ENCODE assay signal across 13 mouse cellular contexts in the genomic region with DNA sequence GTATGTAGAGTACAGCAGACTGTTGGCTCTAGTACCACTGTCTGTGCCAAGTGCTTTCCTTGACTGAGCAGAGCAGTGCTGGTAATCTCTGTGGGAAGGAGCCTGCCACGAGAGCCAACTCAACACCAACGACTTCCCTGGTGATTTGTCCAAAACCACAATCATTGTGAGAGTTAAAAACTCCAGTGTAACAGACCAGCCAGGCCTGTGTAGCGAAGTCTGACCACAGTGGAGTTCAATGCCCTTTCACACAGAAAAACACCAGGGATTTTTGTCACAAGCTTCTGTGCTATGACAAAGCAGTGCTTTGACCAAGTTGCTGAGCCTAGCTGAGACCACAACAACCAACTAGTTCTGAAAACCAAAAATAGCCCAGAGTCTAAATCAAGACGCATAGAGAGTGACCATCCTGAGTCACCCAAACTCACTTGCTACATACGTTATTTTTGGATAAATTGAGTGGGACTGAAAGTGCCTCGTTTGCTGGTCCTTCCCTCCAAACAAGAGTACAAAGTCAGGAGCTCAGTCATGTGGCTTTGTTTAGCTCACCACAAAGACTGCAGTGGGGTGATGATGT. TPM values are rescaled to one million over a fixed set of nuclear protein-coding genes. Genes with fewer than 3 reads are reported as not detected.
A peak's percentile ranks its signal among the peaks of the same experiment; 100 is the strongest.
DNase-seq lines count a peak whose midpoint lies in the region; ATAC-seq and TF ChIP-seq lines count a peak whose summit lies in the region.
"Had no signal": no experiment of that assay in that cellular context is flagged by ENCODE, and none has a peak within 500 bp of the region (broad histone marks: within the 10 kb centered on the region; RNA-seq: fewer than 3 reads in every experiment).

No protein-coding gene starts in this region.

- POLR2A ChIA-PET in Patski (lab: Charles Lee) = no interaction called here

- intact Hi-C loops in left cerebral cortex, postnatal 4 days (cut with DNase I) = no loop called here

- H3K9me3 ChIP-seq in hindbrain, postnatal 0 days (ENCODE audit: low read length) = no peaks in the 10 kb centered on the region
- H3K9me3 ChIP-seq in forebrain, embryonic 13.5 days (replicated peaks) = no peaks in the 10 kb centered on the region; the same call in 1 of the 2 replicates
- H3K9me3 ChIP-seq: hindbrain, embryonic 15.5 days had no signal

- TF ChIP-seq CTCF in Patski (IDR thresholded peaks at IDR 0.05) = no peak
- TF ChIP-seq CTCF in hindbrain, postnatal 0 days (IDR thresholded peaks at IDR 0.05; ENCODE audit: low read depth) = no peak

- in situ Hi-C loops in Patski (cut with MboI; ENCODE audit: low pct_unique_long_range_greater_than_20kb) = no loop called here

- CTCF ChIA-PET in Patski (lab: Charles Lee) = no interaction called here

- 78% methylated on average over 6 of the region's 6 CpGs for WGBS in hindbrain, postnatal 0 days
- 79% methylated on average over 6 of the region's 6 CpGs for WGBS in forebrain, embryonic 13.5 days

- peak; percentile 92 for ATAC-seq in frontal cortex, adult (ENCODE audit: low TSS enrichment)
- ATAC-seq in Patski = peak; percentile 65
- ATAC-seq in megakaryocyte, adult 5-6 weeks (ENCODE audit: poor library complexity, severe bottlenecking) = peak; percentile 45
- ATAC-seq in hindbrain, postnatal 0 days = no peak
- no peak for ATAC-seq in forebrain, embryonic 13.5 days

- no peak overlapping the region for H3K4me3 ChIP-seq in hindbrain, postnatal 0 days (ENCODE audit: low read length)
- H3K4me3 ChIP-seq in forebrain, embryonic 13.5 days = no peak overlapping the region
- H3K4me3 ChIP-seq: forebrain, embryonic 10.5 days; hindbrain, embryonic 15.5 days had no signal

- no peak overlapping the region for H3K9ac ChIP-seq in hindbrain, postnatal 0 days (replicated peaks; ENCODE audit: low read length)
- no peak overlapping the region for H3K9ac ChIP-seq in forebrain, embryonic 13.5 days
- H3K9ac ChIP-seq: hindbrain, embryonic 15.5 days; liver, embryonic 14.5 days had no signal

- no peak for DNase-seq in frontal cortex, postnatal 14 days (ENCODE audit: low spot score in 2 of 2)
- peak; percentile 34 to 53 for DNase-seq in left cerebral cortex, adult 9 months (ENCODE audit: low spot score in 2 of 2)
- no peak for DNase-seq in left cerebral cortex, postnatal 4 days
- DNase-seq in Patski (ENCODE audit: low read depth, low spot score) = no peak
- no peak for DNase-seq in hindbrain, postnatal 0 days (ENCODE audit: low spot score)
- DNase-seq: cerebellum, adult 9-11 months; kidney, adult 9 months had no signal

- no peak overlapping the region for H3K27ac ChIP-seq in hindbrain, postnatal 0 days
- H3K27ac ChIP-seq in forebrain, embryonic 13.5 days = no peak overlapping the region
- H3K27ac ChIP-seq: forebrain, embryonic 10.5 days; hindbrain, embryonic 15.5 days; liver, embryonic 14.5 days had no signal

- H3K4me2 ChIP-seq in hindbrain, postnatal 0 days (ENCODE audit: low read depth, low read length) = no peak overlapping the region
- no peak overlapping the region for H3K4me2 ChIP-seq in forebrain, embryonic 13.5 days
- H3K4me2 ChIP-seq: hindbrain, embryonic 15.5 days had no signal

- no peaks in the 10 kb centered on the region for H3K27me3 ChIP-seq in Patski
- no peaks in the 10 kb centered on the region for H3K27me3 ChIP-seq in hindbrain, postnatal 0 days (ENCODE audit: insufficient read depth, low read length)
- H3K27me3 ChIP-seq in forebrain, embryonic 13.5 days = no peaks in the 10 kb centered on the region
- H3K27me3 ChIP-seq: hindbrain, embryonic 15.5 days had no signal

- H3K36me3 ChIP-seq in hindbrain, postnatal 0 days (ENCODE audit: insufficient read depth, low read length) = no peaks in the 10 kb centered on the region
- no peaks in the 10 kb centered on the region for H3K36me3 ChIP-seq in forebrain, embryonic 13.5 days (ENCODE audit: poor library complexity, severe bottlenecking)
- H3K36me3 ChIP-seq: hindbrain, embryonic 15.5 days had no signal

- no peaks in the 10 kb centered on the region for H3K4me1 ChIP-seq in hindbrain, postnatal 0 days (ENCODE audit: insufficient read depth, low read length)
- H3K4me1 ChIP-seq in forebrain, embryonic 13.5 days = peaks cover 4% of the 10 kb centered on the region

RNA-seq across cellular contexts. Expression of gene Atf3, which starts 12.6 kb away (rescaled TPM):
- total RNA-seq in left cerebral cortex, postnatal 4 days (2021) = under 1 TPM; 0.58 to 0.99 TPM
- 47.6 TPM for polyA plus RNA-seq in Patski (2021)
- 15.5 and 38.2 TPM in 2 replicates for total RNA-seq in megakaryocyte, adult 5-6 weeks (2015)
- total RNA-seq in megakaryocyte, adult 5-6 weeks (2017) = 19.3 and 57.2 TPM in 2 replicates
- 1.6 and 1.8 TPM in 2 replicates for total RNA-seq in hindbrain, postnatal 0 days (2014; rRNA removed)
- polyA plus RNA-seq in hindbrain, postnatal 0 days (2015; fragmentation: Nextera tagmentation; extraction: Ambion mirVana) = 1.7 and 1.8 TPM in 2 replicates
- polyA plus RNA-seq in forebrain, embryonic 13.5 days (2015; fragmentation: Nextera tagmentation; extraction: Ambion mirVana) = 1.0 and 1.4 TPM in 2 replicates

Comparison
In these comparisons a context has a peak if more than half of its experiments do, and no peak if none do; other contexts are left out.
1. DNase-seq: peak in left cerebral cortex, adult 9 months (2 of 2); none in frontal cortex, postnatal 14 days (0 of 2), left cerebral cortex, postnatal 4 days (single experiment), Patski (single experiment) and hindbrain, postnatal 0 days (single experiment).
2. ATAC-seq: peak in frontal cortex, adult (single experiment), Patski (single experiment) and megakaryocyte, adult 5-6 weeks (single experiment); none in hindbrain, postnatal 0 days (single experiment) and forebrain, embryonic 13.5 days (single experiment).